Comparison of ENCODE assay signal across 12 mouse cellular contexts in genomic region chr10:118441898-118442297, GRCm38 (mm10). TPM values are rescaled to one million over a fixed set of nuclear protein-coding genes. Genes with fewer than 3 reads are reported as not detected.
DNase-seq lines count a peak whose midpoint lies in the region; ATAC-seq and TF ChIP-seq lines count a peak whose summit lies in the region.
"Had no signal": no experiment of that assay in that cellular context is flagged by ENCODE, and none has a peak within 500 bp of the region (broad histone marks: within the 10 kb centered on the region; RNA-seq: fewer than 3 reads in every experiment).

No protein-coding gene starts in this region.

- peak; percentile 72 for TF ChIP-seq RAD21 in CH12.LX (IDR thresholded peaks at IDR 0.05; ENCODE audit: low read depth, low read length)

- no peak overlapping the region for H3K4me2 ChIP-seq in CH12.LX (ENCODE audit: insufficient read depth, low read depth, poor library complexity, severe bottlenecking)
- H3K4me2 ChIP-seq: liver, embryonic 13.5 days; neural tube, embryonic 13.5 days had no signal

- no peak overlapping the region for H3K27ac ChIP-seq in CH12.LX (ENCODE audit: insufficient read depth, low read depth)
- H3K27ac ChIP-seq: liver, embryonic 13.5 days; neural tube, embryonic 13.5 days had no signal

- peaks cover 0 to 5% of the 10 kb centered on the region in 2 experiments; a peak in 2 of 4 replicates for H3K4me1 ChIP-seq in CH12.LX (ENCODE audit: control insufficient read depth in 1 of 2, insufficient read depth in 2 of 2)
- H3K4me1 ChIP-seq: liver, embryonic 13.5 days; neural tube, embryonic 13.5 days had no signal

- no peak overlapping the region for H3K9ac ChIP-seq in CH12.LX (ENCODE audit: insufficient read depth, low read depth)
- H3K9ac ChIP-seq: liver, embryonic 13.5 days; neural tube, embryonic 13.5 days had no signal

- H3K36me3 ChIP-seq in CH12.LX (replicated peaks in 1 of 2; ENCODE audit: control insufficient read depth in 1 of 2, insufficient read depth in 1 of 2, low read length in 1 of 2): no peaks in the 10 kb centered on the region
- H3K36me3 ChIP-seq: liver, embryonic 13.5 days; neural tube, embryonic 13.5 days had no signal

- dilution Hi-C loops in CH12.LX (cut with MboI; ENCODE audit: extremely low pct_ligation_motif_present, extremely low pct_unique_long_range_greater_than_20kb, low sequenced_read_pairs): no loop called here

- TF ChIP-seq EP300 in CH12.LX (IDR thresholded peaks at IDR 0.05; ENCODE audit: low read length): no peak

- TF ChIP-seq POLR2A in CH12.LX (IDR thresholded peaks at IDR 0.05; ENCODE audit: low read depth, low read length): no peak

- no peaks in the 10 kb centered on the region for H3K79me2 ChIP-seq in CH12.LX (replicated peaks; ENCODE audit: control insufficient read depth, extremely low read depth, insufficient read depth, poor library complexity, severe bottlenecking)

- in situ Hi-C loops in CH12.LX (cut with MboI; ENCODE audit: low pct_ligation_motif_present, low pct_unique_long_range_greater_than_20kb, low sequenced_read_pairs): no loop called here

- no peak for ATAC-seq in erythroid progenitor cell, adult 5-6 weeks (replicated peaks; ENCODE audit: low FRiP score, poor library complexity, severe bottlenecking)

- no peak overlapping the region for H3K4me3 ChIP-seq in CH12.LX (replicated peaks in 1 of 3; ENCODE audit: low read depth in 2 of 3, low read length in 2 of 3, poor library complexity in 1 of 3)
- H3K4me3 ChIP-seq: liver, embryonic 13.5 days; neural tube, embryonic 13.5 days had no signal

- no peaks in the 10 kb centered on the region for H3K9me3 ChIP-seq in CH12.LX (replicated peaks; ENCODE audit: low read length)
- H3K9me3 ChIP-seq: liver, embryonic 13.5 days; neural tube, embryonic 13.5 days had no signal

- no peaks in the 10 kb centered on the region for H3K27me3 ChIP-seq in CH12.LX (replicated peaks)
- H3K27me3 ChIP-seq: liver, embryonic 13.5 days; neural tube, embryonic 13.5 days had no signal

- peak; percentile 26 to 76; a peak in 3 of 4 replicates for TF ChIP-seq CTCF in CH12.LX (conservative IDR thresholded peaks at IDR 0.05 in 1 of 2, IDR thresholded peaks at IDR 0.05 in 1 of 2; ENCODE audit: low read depth in 2 of 2, low read length in 2 of 2)

- peak; percentile 23 to 38 for DNase-seq in cerebellum, postnatal 10 days
- no peak for DNase-seq in cerebellum, postnatal 36 days
- DNase-seq in kidney, postnatal 14 days: peak; percentile 5
- no peak for DNase-seq in kidney, adult 8-10 months
- DNase-seq in CH12.LX (ENCODE audit: extremely low read depth) (peak; percentile 53), adipocyte (ENCODE audit: low spot score) (no peak)
- DNase-seq in lung, postnatal 14 days: peak; percentile 9
- DNase-seq: liver, embryonic 13.5 days had no signal

TF ChIP-seq in CH12.LX, 34 proteins besides CTCF, POLR2A, EP300 and RAD21:
- TF ChIP-seq ZMIZ1 (IDR thresholded peaks at IDR 0.05; ENCODE audit: low read depth, low read length) (no peak), ZC3H11A (IDR thresholded peaks at IDR 0.05; ENCODE audit: low read depth, low read length) (peak; percentile 20; the same call in 1 of the 2 replicates), SMC3 (IDR thresholded peaks at IDR 0.05; ENCODE audit: low read depth, low read length) (peak; percentile 81)
TF ChIP-seq in CH12.LX: peak in this region for 2.

RNA-seq across cellular contexts. Expression of gene Ifng, which starts 1.1 kb away (rescaled TPM):
- total RNA-seq in CH12.LX (2012; rRNA removed) (not detected in 2 replicates), CH12.LX (2014; rRNA removed) (0.27 TPM in 1 of 2 replicates, not detected in the other)
- not detected in 2 replicates for polyA plus RNA-seq in CH12.LX (2012; ENCODE audit: insufficient read length, low read depth)
- total RNA-seq in erythroid progenitor cell, adult 5-6 weeks (2015; ENCODE audit: low replicate concordance): not detected in 2 replicates
- 0.26 TPM in 1 of 2 replicates, not detected in the other for total RNA-seq in erythroid progenitor cell, adult 5-6 weeks (2017; ENCODE audit: low replicate concordance)
- total RNA-seq: adrenal gland, postnatal 36 days had no signal
- polyA plus RNA-seq: forebrain, embryonic 11.5 days; liver, embryonic 13.5 days; neural tube, embryonic 13.5 days had no signal

Comparison
In these comparisons a context has a peak if more than half of its experiments do, and no peak if none do; other contexts are left out.
1. DNase-seq: peak in cerebellum, postnatal 10 days (2 of 2), kidney, postnatal 14 days (single experiment), CH12.LX (single experiment) and lung, postnatal 14 days (single experiment); none in cerebellum, postnatal 36 days (0 of 2), kidney, adult 8-10 months (0 of 2) and adipocyte (single experiment).